ENCODE assay signal across 13 mouse cellular contexts in genomic region chrX:138960713-138961112, GRCm38 (mm10). TPM values are rescaled to one million over a fixed set of nuclear protein-coding genes. Genes with fewer than 3 reads are reported as not detected.
A peak's percentile ranks its signal among the peaks of the same experiment; 100 is the strongest.
DNase-seq lines count a peak whose midpoint lies in the region; ATAC-seq and TF ChIP-seq lines count a peak whose summit lies in the region.
"Had no signal": no experiment of that assay in that cellular context is flagged by ENCODE, and none has a peak within 500 bp of the region (broad histone marks: within the 10 kb centered on the region; RNA-seq: fewer than 3 reads in every experiment).

No protein-coding gene starts in this region.

- no peaks in the 10 kb centered on the region for H3K4me1 ChIP-seq in intestine, embryonic 14.5 days (replicated peaks; ENCODE audit: control insufficient read depth, insufficient read depth, low read length)
- no peaks in the 10 kb centered on the region for H3K4me1 ChIP-seq in intestine, embryonic 15.5 days (replicated peaks)
- no peaks in the 10 kb centered on the region for H3K4me1 ChIP-seq in midbrain, postnatal 0 days (ENCODE audit: insufficient read depth, low read length)
- no peaks in the 10 kb centered on the region for H3K4me1 ChIP-seq in midbrain, embryonic 11.5 days (ENCODE audit: control insufficient read depth, insufficient read depth, low read length)
- no peaks in the 10 kb centered on the region for H3K4me1 ChIP-seq in stomach, postnatal 0 days (replicated peaks; ENCODE audit: control insufficient read depth, insufficient read depth)
- H3K4me1 ChIP-seq: forebrain, embryonic 10.5 days; kidney, embryonic 15.5 days; liver, embryonic 15.5 days had no signal

- no peaks in the 10 kb centered on the region for H3K9me3 ChIP-seq in intestine, embryonic 14.5 days (ENCODE audit: control insufficient read depth, low read length)
- no peaks in the 10 kb centered on the region for H3K9me3 ChIP-seq in intestine, embryonic 15.5 days
- H3K9me3 ChIP-seq in midbrain, postnatal 0 days (ENCODE audit: low read length) = no peaks in the 10 kb centered on the region
- no peaks in the 10 kb centered on the region for H3K9me3 ChIP-seq in midbrain, embryonic 11.5 days (ENCODE audit: control insufficient read depth, low read length)
- no peaks in the 10 kb centered on the region for H3K9me3 ChIP-seq in stomach, postnatal 0 days (ENCODE audit: control insufficient read depth, low read length)
- H3K9me3 ChIP-seq: forebrain, embryonic 10.5 days; kidney, embryonic 15.5 days; liver, embryonic 15.5 days had no signal

- no peak for TF ChIP-seq EP300 in stomach, postnatal 0 days (optimal IDR thresholded peaks at IDR 0.05)

- H3K4me3 ChIP-seq in intestine, embryonic 14.5 days (ENCODE audit: low read depth, low read length) = no peak overlapping the region
- H3K4me3 ChIP-seq in intestine, embryonic 15.5 days (replicated peaks) = no peak overlapping the region
- no peak overlapping the region for H3K4me3 ChIP-seq in midbrain, postnatal 0 days (ENCODE audit: low read depth, low read length)
- H3K4me3 ChIP-seq in midbrain, embryonic 11.5 days (ENCODE audit: low read depth, low read length) = no peak overlapping the region
- H3K4me3 ChIP-seq in stomach, postnatal 0 days (ENCODE audit: low read depth, low read length) = no peak overlapping the region
- H3K4me3 ChIP-seq: forebrain, embryonic 10.5 days; kidney, embryonic 15.5 days; liver, embryonic 15.5 days had no signal

- whole genome bisulfite sequencing in intestine, embryonic 14.5 days = 35% methylated on average over 3 of the region's 3 CpGs
- WGBS in intestine, embryonic 15.5 days = 30% methylated on average over 3 of the region's 3 CpGs
- 71% methylated on average over 3 of the region's 3 CpGs for WGBS in midbrain, postnatal 0 days
- WGBS in midbrain, embryonic 11.5 days = 71% methylated on average over 3 of the region's 3 CpGs
- WGBS in stomach, postnatal 0 days = 41% methylated on average over 3 of the region's 3 CpGs

- no peak for TF ChIP-seq CTCF in midbrain, postnatal 0 days (IDR thresholded peaks at IDR 0.05)
- TF ChIP-seq CTCF in stomach, postnatal 0 days (IDR thresholded peaks at IDR 0.05; ENCODE audit: low read depth) = no peak

- ATAC-seq in intestine, embryonic 14.5 days (replicated peaks; ENCODE audit: low FRiP score, low TSS enrichment, low read depth) = no peak
- no peak for ATAC-seq in intestine, embryonic 15.5 days
- no peak for ATAC-seq in midbrain, postnatal 0 days (ENCODE audit: low FRiP score)
- no peak for ATAC-seq in midbrain, embryonic 11.5 days (ENCODE audit: low FRiP score)
- ATAC-seq in stomach, postnatal 0 days (ENCODE audit: low FRiP score, low TSS enrichment) = no peak

- H3K9ac ChIP-seq in intestine, embryonic 14.5 days (ENCODE audit: low read length) = no peak overlapping the region
- H3K9ac ChIP-seq in intestine, embryonic 15.5 days = no peak overlapping the region
- H3K9ac ChIP-seq in midbrain, postnatal 0 days (replicated peaks; ENCODE audit: low read length, poor library complexity, severe bottlenecking) = no peak overlapping the region
- H3K9ac ChIP-seq in midbrain, embryonic 11.5 days (ENCODE audit: low read length) = no peak overlapping the region
- no peak overlapping the region for H3K9ac ChIP-seq in stomach, postnatal 0 days (ENCODE audit: low read length)
- H3K9ac ChIP-seq: kidney, embryonic 15.5 days; liver, embryonic 15.5 days had no signal

- DNase-seq in cerebellum, postnatal 14 days = peak; percentile 32 to 60
- no peak for DNase-seq in cerebellum, adult 9-10 months
- peak; percentile 55 for DNase-seq in intestine, embryonic 14.5 days (ENCODE audit: low spot score)
- peak; percentile 12 for DNase-seq in midbrain, postnatal 0 days (ENCODE audit: low spot score)
- DNase-seq in midbrain, embryonic 11.5 days (ENCODE audit: low spot score, missing footprints) = no peak
- DNase-seq in stomach, postnatal 0 days (ENCODE audit: low spot score) = peak; percentile 13
- DNase-seq in ovary, postnatal 14 days (ENCODE audit: low spot score) = no peak

- no peak overlapping the region for H3K27ac ChIP-seq in intestine, embryonic 14.5 days (ENCODE audit: low read depth)
- H3K27ac ChIP-seq in intestine, embryonic 15.5 days = no peak overlapping the region
- H3K27ac ChIP-seq in midbrain, postnatal 0 days (ENCODE audit: low read depth, low read length) = no peak overlapping the region
- H3K27ac ChIP-seq in midbrain, embryonic 11.5 days (ENCODE audit: low read depth, low read length) = no peak overlapping the region
- H3K27ac ChIP-seq in stomach, postnatal 0 days (replicated peaks) = no peak overlapping the region
- H3K27ac ChIP-seq: forebrain, embryonic 10.5 days; kidney, embryonic 15.5 days; liver, embryonic 15.5 days had no signal

- no peaks in the 10 kb centered on the region; the same call in 1 of the 2 replicates for H3K36me3 ChIP-seq in intestine, embryonic 14.5 days (ENCODE audit: control insufficient read depth, insufficient read depth, low read length)
- no peaks in the 10 kb centered on the region for H3K36me3 ChIP-seq in intestine, embryonic 15.5 days
- H3K36me3 ChIP-seq in midbrain, postnatal 0 days (ENCODE audit: insufficient read depth, low read length) = no peaks in the 10 kb centered on the region
- H3K36me3 ChIP-seq in midbrain, embryonic 11.5 days (ENCODE audit: control insufficient read depth, insufficient read depth, low read length) = no peaks in the 10 kb centered on the region
- H3K36me3 ChIP-seq in stomach, postnatal 0 days (ENCODE audit: control insufficient read depth, insufficient read depth, low read length) = no peaks in the 10 kb centered on the region
- H3K36me3 ChIP-seq: forebrain, embryonic 10.5 days; kidney, embryonic 15.5 days; liver, embryonic 15.5 days had no signal

- no peaks in the 10 kb centered on the region for H3K27me3 ChIP-seq in intestine, embryonic 14.5 days (replicated peaks; ENCODE audit: control insufficient read depth, insufficient read depth, low read length)
- no peaks in the 10 kb centered on the region for H3K27me3 ChIP-seq in intestine, embryonic 15.5 days (replicated peaks)
- H3K27me3 ChIP-seq in midbrain, postnatal 0 days (ENCODE audit: insufficient read depth, low read length) = no peaks in the 10 kb centered on the region
- no peaks in the 10 kb centered on the region for H3K27me3 ChIP-seq in midbrain, embryonic 11.5 days (ENCODE audit: control insufficient read depth, insufficient read depth, low read length)
- H3K27me3 ChIP-seq in stomach, postnatal 0 days (ENCODE audit: control insufficient read depth, insufficient read depth, low read length) = no peaks in the 10 kb centered on the region
- H3K27me3 ChIP-seq: kidney, embryonic 15.5 days; liver, embryonic 15.5 days had no signal

- no peak overlapping the region for H3K4me2 ChIP-seq in intestine, embryonic 14.5 days (ENCODE audit: low read length)
- no peak overlapping the region for H3K4me2 ChIP-seq in intestine, embryonic 15.5 days (replicated peaks)
- H3K4me2 ChIP-seq in midbrain, postnatal 0 days (ENCODE audit: low read depth, low read length, poor library complexity, severe bottlenecking) = no peak overlapping the region
- no peak overlapping the region for H3K4me2 ChIP-seq in midbrain, embryonic 11.5 days
- no peak overlapping the region for H3K4me2 ChIP-seq in stomach, postnatal 0 days (replicated peaks; ENCODE audit: low read depth)
- H3K4me2 ChIP-seq: kidney, embryonic 15.5 days; liver, embryonic 15.5 days had no signal

RNA-seq across cellular contexts. Expression of gene Nrk, which starts 46.5 kb away (rescaled TPM):
- polyA plus RNA-seq in intestine, embryonic 14.5 days (2014; fragmentation: Nextera tagmentation; extraction: Ambion mirVana) = 17.2 and 19.2 TPM in 2 replicates
- 14.1 and 15.0 TPM in 2 replicates for polyA plus RNA-seq in intestine, embryonic 15.5 days (2015; fragmentation: Nextera tagmentation; extraction: Ambion mirVana)
- total RNA-seq in midbrain, postnatal 0 days (2014; rRNA removed) = 0.49 and 0.90 TPM in 2 replicates
- 0.25 and 0.26 TPM in 2 replicates for polyA plus RNA-seq in midbrain, postnatal 0 days (2015; fragmentation: Nextera tagmentation; extraction: Ambion mirVana)
- 1.3 and 1.6 TPM in 2 replicates for polyA plus RNA-seq in midbrain, embryonic 11.5 days (2014; fragmentation: Nextera tagmentation; extraction: Ambion mirVana)
- polyA plus RNA-seq in stomach, postnatal 0 days (2015; fragmentation: Nextera tagmentation; extraction: Ambion mirVana) = 7.5 and 10.8 TPM in 2 replicates
- total RNA-seq: granulocyte monocyte progenitor cell, adult 5-6 weeks had no signal
- polyA plus RNA-seq: spleen, adult 2 months had no signal

Comparison
In these comparisons a context has a peak if more than half of its experiments do, and no peak if none do; other contexts are left out.
1. DNase-seq: peak in cerebellum, postnatal 14 days (2 of 2), intestine, embryonic 14.5 days (single experiment), midbrain, postnatal 0 days (single experiment) and stomach, postnatal 0 days (single experiment); none in cerebellum, adult 9-10 months (single experiment), midbrain, embryonic 11.5 days (single experiment) and ovary, postnatal 14 days (single experiment).